Mouse (Mus musculus) cerebellum, adult 11 months (tissue): Measurements from ENCODE around the gene Gm11127.
"Not testable (repeated sequence)": the region's sequence is repeated elsewhere in the genome, so short reads cannot be mapped to it uniquely, and the experiment has no call there.

Experiments
- DNase-seq: peaks from one replicate; pipeline ENCODE4 v3.0.0; 2022

The Gm11127 gene

GRCm38 (mm10) chr17:36030703-36031582, 27.2 kb downstream of the Gm11127 start:
- DNase-seq = not testable (repeated sequence)

DNA sequence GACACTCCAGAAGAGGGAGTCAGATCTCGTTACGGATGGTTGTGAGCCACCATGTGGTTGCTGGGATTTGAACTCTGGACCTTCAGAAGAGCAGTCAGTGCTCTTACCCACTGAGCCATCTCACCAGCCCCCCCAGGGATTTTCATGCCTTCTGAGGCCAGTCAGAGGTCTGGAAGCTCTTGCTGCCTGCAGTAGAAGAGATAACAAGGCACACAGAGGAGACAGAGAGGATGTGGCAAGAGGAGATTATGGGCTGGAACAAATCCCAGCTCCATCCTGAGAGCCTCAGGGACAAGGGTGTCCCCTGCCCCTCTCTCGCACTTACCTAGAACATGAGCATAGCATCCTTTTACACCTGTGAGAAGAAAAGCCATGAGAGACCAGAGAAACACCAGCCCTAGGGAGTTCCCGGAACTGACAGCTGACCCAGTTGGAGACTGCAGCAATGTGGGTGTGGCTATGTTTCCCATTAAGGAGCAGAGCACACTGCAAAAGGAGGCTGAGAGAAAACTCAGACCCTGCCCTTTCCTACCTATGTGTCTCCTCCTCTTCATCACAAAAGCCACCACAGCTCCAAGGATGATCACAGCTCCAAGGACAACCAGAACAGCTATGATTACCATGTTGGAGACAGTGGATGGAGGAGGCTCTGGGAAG, 28.0 kb downstream of the Gm11127 start:
- DNase-seq = not testable (repeated sequence)

DNA sequence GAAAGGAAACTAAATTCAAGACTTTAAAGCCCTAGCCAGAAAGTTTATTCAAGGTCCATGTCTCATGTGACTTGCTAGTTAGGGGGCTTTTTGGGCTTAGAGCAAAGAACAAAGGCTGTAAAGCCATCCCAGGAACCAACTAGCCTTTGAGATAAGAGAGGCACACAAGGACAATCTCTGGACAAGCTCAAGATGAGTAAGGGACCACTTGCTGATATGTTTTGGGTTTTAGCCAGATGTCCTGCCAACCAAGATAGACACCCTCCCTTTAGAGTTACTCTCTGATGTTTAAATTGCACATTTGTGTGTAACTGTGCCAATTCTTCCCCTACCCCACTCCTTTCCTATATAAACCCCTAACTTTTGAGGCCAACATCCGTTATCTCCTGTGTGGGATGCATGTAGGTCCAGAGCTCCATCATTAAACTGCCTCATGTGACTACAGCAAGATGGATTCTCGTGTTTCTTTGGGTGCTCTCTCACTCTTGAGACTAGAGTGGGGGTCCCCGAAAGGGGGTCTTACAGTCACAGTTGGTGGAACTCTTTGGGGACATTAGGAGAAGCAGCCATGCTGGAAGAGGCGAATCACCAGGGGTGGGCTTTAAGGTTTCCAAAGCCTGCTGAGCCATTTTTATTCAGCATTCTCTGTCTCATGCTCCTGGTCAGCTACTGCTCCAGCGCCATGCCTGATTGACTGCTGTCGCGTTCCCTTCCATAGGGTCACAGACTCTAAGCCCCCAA, 29.1 kb downstream of the Gm11127 start:
- DNase-seq = no peak

DNA sequence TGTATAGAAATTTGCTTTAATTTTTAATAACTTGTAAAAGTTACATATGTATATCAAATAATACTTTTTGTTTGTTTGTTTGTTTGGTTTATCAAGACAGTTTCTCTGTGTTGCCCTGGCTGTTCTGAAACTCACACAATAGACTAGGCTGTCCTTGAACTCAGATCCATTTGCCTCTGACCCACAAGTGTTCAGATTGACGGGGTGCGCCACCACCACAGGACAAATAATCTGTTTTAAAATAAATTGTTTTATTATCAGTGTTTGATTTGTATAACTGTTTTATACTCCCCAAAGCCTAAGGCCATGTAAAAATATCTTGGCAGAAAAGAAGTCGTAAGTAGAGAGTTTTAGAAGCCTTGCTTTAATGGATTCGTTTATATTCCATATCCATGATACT, 30.5 kb downstream of the Gm11127 start:
- DNase-seq = no peak

DNA sequence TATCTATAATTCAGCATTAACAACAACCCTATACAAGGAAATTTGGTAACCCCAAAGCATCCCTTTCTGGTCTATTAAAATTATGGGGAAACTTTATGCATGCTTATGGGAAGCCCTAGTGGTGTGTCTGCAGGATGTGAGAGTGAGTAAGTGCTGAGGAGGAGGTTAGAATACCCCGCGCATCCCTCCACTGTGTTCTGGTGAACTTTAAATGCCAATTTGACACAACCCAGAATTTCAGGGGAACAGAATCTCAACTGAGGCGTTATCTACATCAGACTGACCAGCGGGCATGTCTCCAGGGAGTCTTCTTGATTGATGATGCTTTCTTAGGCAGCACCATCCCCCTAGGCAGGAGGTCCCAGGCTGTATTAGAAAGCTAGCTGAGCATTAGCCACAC, 32.3 kb downstream of the Gm11127 start:
- no peak for DNase-seq

GRCm38 (mm10) chr17:36025197-36025596, 33.0 kb downstream of the Gm11127 start:
- DNase-seq = no peak

DNA sequence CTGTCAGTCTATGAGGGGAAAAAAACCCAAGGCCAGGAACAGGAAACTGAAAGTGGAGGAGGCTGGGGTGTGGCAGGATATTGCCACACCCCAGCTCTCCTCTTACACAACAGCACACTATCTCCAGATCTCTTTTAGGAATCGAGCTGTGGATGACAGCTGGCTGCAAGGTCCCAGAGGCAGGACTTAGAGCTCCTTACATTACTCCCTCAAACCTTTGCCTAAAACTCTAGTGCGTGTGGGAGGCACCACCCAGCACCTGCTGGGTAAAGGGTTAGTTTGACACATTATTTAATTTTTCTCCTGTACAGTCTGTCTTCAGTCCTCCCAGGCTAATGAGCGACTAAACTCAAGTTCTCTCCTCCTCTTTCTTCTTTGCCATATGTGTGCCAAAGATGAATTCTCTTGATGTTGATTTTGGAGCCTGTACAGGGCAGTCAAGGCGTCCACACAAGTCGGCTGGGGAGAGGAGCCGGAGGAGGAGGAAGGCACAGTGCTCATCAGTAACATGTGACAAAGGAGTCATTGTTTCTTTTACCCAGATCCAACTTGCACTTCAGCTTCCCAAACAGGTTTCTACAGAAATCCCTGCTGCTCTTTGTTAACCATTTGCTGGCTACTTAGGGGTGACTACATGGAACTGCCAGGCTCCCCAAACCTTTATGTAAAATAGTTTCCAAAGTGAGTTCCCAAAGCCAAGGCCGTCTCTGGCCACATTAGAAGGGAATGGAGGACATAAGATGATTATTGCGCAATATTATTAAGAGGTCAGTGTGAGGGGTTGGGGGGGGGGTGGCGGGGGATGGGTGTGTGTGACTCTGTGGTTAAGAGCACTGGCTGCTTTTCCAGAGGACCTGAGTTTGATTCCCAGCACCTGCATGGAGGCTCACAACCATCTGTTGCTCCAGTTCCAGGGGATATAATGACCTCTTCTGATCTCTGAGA, 34.2 kb downstream of the Gm11127 start:
- no peak for DNase-seq

GRCm38 (mm10) chr17:36022922-36023321, 35.2 kb downstream of the Gm11127 start:
- no peak for DNase-seq

GRCm38 (mm10) chr17:36022098-36022497, 36.1 kb downstream of the Gm11127 start:
- no peak for DNase-seq

GRCm38 (mm10) chr17:36021309-36021708, 36.9 kb downstream of the Gm11127 start:
- DNase-seq = no peak

GRCm38 (mm10) chr17:36020191-36021073, 37.7 kb downstream of the Gm11127 start, which contains the start of gene H2-T24:
TSS of gene H2-T24 (minus strand) at chr17:36020560.
- no peak for DNase-seq

DNA sequence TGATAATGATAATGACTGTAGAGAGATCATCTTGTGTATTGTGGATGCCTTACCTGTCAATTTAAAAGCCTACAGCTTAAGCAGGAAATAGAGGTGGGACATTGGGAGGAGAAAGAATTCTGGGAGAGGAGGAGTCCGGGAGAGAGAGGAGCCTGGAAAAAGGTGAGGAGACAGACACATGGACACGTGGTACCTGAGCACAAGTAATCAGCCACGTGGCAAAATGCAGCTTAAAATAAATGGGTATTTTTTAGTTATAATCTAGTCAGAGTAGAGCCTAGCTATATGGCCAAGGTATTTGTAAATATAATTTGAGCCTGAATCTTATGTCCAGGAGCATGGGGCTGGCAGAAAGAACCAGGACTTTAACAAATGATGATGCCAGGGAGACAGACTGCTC, 38.7 kb downstream of the Gm11127 start:
- no peak for DNase-seq

DNA sequence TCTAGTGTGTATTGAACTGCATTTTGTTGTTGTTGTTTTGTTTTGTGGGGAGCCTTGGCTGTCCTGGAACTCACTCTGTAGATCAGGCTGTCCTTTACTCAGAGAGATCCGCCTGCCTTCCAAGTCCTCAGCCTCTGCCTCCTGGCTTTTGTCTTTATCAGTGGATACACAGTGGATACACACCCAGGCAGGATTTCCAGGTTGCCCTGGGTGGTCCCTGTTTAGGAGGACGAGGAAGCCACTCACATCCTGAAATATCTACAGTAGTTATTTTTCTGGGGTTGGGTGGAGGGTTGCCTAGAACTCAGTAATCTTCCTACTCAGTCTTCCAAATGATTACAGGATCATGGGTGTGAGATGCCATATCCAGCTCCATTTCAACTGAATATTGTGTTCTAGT, 39.2 kb downstream of the Gm11127 start:
- DNase-seq = no peak

- no peak for DNase-seq
Measured at GRCm38 (mm10) chr17:36017046-36017445, 41.1 kb downstream of the Gm11127 start.

GRCm38 (mm10) chr17:36014977-36015376, 43.2 kb downstream of the Gm11127 start:
- no peak for DNase-seq
